Mouse (Mus musculus): Measurements from ENCODE around the gene Txndc9. TPM values are rescaled to one million over a fixed set of nuclear protein-coding genes. Genes with fewer than 3 reads are reported as not detected.

The Txndc9 gene
- total and polyA plus RNA-seq, 3 experiments: 65.5 to 102 (median 74.6) TPM

DNA sequence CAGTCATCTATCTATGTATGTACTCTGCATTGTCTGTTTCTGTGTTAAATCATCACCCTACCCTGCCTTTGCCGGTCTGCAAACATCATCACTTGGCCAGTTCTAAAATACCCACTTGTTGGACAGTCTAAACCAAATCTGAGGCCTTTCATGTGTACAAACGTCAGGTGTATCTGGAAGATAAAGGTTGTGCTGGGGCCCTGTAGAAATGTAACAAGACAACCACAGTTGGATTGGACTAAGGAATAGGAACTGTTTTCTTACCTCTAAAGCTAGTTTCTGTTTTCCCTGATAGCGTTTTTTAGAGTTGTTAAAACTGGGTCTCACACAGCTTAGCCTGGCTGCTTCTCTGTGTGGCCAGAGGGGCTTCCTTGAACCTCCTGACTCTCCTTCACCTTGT, 1.9 kb upstream of the Txndc9 start (continued):
- TF ChIP-seq HCFC1 (IDR thresholded peaks at IDR 0.05; ENCODE audit: low read depth, low read length): no peak
- TF ChIP-seq TBP (IDR thresholded peaks at IDR 0.05; ENCODE audit: low read depth, low read length): no peak
- TF ChIP-seq TCF12 (IDR thresholded peaks at IDR 0.05; ENCODE audit: low read depth, low read length): peak; percentile 86
- peak; percentile 72; the same call in 1 of the 2 replicates for TF ChIP-seq RCOR1 (IDR thresholded peaks at IDR 0.05; ENCODE audit: low read depth, low read length)
- no peak for TF ChIP-seq JUND (IDR thresholded peaks at IDR 0.05; ENCODE audit: low read depth, low read length)
- TF ChIP-seq ZKSCAN1 (IDR thresholded peaks at IDR 0.05; ENCODE audit: low read depth, low read length): no peak
- no peak for TF ChIP-seq MAFK (IDR thresholded peaks at IDR 0.05; ENCODE audit: borderline replicate concordance, low read depth, low read length)
- no peak for TF ChIP-seq ZMIZ1 (IDR thresholded peaks at IDR 0.05; ENCODE audit: low read depth, low read length)
- TF ChIP-seq E2F4 (IDR thresholded peaks at IDR 0.05; ENCODE audit: borderline replicate concordance, low read depth, low read length): no peak
- TF ChIP-seq MYB (IDR thresholded peaks at IDR 0.05; ENCODE audit: low read depth, low read length): no peak
- no peak for TF ChIP-seq SMC3 (IDR thresholded peaks at IDR 0.05; ENCODE audit: low read depth, low read length)
- TF ChIP-seq UBTF (IDR thresholded peaks at IDR 0.05; ENCODE audit: borderline replicate concordance, insufficient read depth, low read depth, low read length): no peak
- TF ChIP-seq MAX (IDR thresholded peaks at IDR 0.05; ENCODE audit: low read length): no peak
- TF ChIP-seq MXI1 (IDR thresholded peaks at IDR 0.05; ENCODE audit: low read depth, low read length): peak; percentile 63; the same call in 1 of the 2 replicates
- TF ChIP-seq MAZ (IDR thresholded peaks at IDR 0.05; ENCODE audit: low read depth, low read length): no peak
- TF ChIP-seq ZC3H11A (IDR thresholded peaks at IDR 0.05; ENCODE audit: low read depth, low read length): no peak
- no peak for TF ChIP-seq MEF2A (IDR thresholded peaks at IDR 0.05; ENCODE audit: extremely low read depth, insufficient replicate concordance, low read depth, low read length, poor library complexity, severe bottlenecking)
- peak; percentile 56; the same call in 1 of the 2 replicates for TF ChIP-seq SIN3A (IDR thresholded peaks at IDR 0.05; ENCODE audit: low read length)

DNA sequence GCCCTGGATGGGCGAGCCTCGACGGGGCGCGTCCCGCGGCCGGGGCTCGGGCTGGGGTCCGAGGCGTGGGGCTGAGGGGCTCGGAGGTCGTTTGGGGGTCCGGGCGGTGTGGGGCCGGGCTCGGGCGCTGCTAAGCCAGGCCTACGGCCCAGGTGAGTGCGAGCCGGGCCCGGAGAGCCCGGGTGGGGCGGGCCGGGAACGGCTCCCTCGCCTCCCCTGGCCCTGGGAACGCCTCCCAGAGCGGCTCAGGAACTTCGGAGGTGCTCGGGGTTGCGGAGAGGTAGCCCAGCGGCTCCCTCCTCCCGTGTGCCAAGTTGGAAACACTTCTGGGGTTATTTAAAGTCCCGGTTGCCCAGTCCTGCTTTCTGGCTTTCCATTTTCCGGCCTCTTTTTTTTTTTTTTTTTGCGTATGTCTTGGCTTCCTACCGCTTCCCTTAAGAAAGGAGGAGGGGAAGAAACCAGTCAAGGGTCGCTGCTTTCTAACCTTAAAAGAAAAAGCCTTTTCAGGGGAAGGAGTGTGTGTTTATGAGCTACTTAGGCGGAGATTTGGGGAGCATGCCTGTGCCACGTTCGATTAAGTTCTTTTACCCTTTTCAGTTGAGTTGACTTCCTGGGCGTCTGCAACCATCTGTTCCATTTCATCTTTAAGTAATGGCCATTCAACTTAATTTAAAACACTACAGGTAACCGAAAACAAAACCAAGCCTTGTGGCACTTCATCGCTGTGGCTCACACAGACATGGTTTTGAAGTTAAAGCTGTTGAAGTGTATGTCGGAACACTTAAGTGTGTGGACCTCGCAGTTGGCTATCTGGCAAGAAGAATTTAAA, 892 bp upstream of the Txndc9 start:
- no peaks in the 10 kb centered on the region for H3K9me3 ChIP-seq (replicated peaks; ENCODE audit: insufficient read depth, low read length)
- no peaks in the 10 kb centered on the region for H3K27me3 ChIP-seq (ENCODE audit: control insufficient read depth in 1 of 2, insufficient read depth in 2 of 2, low read length in 2 of 2)
- H3K36me3 ChIP-seq (ENCODE audit: control insufficient read depth in 1 of 2, insufficient read depth in 2 of 2, low read length in 2 of 2): peaks cover 9 to 37% of the 10 kb centered on the region in 2 experiments
- DNase-seq (ENCODE audit: low read depth, low spot score): peak; percentile 54
- H3K79me2 ChIP-seq (ENCODE audit: control insufficient read depth, insufficient read depth, low read length, poor library complexity): peaks cover 58% of the 10 kb centered on the region
- H3K4me1 ChIP-seq (ENCODE audit: control insufficient read depth in 1 of 2, insufficient read depth in 2 of 2, low read length in 2 of 2): peaks cover 26% of the 10 kb centered on the region in 2 experiments
- peak overlapping the region; percentile 98 for H3K27ac ChIP-seq (ENCODE audit: control insufficient read depth, low read depth, low read length)
- H3K9ac ChIP-seq (ENCODE audit: control insufficient read depth, low read depth, low read length, poor library complexity, severe bottlenecking): peak overlapping the region; percentile 100
- peak overlapping the region; percentile 82 to 98 for H3K4me3 ChIP-seq (ENCODE audit: control insufficient read depth in 1 of 2, insufficient read depth in 1 of 2, low read depth in 2 of 2, low read length in 2 of 2)
- TF ChIP-seq KAT2A (conservative IDR thresholded peaks at IDR 0.05; ENCODE audit: low read depth, low read length): no peak
- TF ChIP-seq MAX (IDR thresholded peaks at IDR 0.05; ENCODE audit: low read length): no peak
- TF ChIP-seq UBTF (IDR thresholded peaks at IDR 0.05; ENCODE audit: borderline replicate concordance, insufficient read depth, low read depth, low read length): peak; percentile 2; the same call in 1 of the 2 replicates
- TF ChIP-seq NELFE (IDR thresholded peaks at IDR 0.05; ENCODE audit: low read depth, low read length): no peak
- no peak for TF ChIP-seq NRF1 (IDR thresholded peaks at IDR 0.05; ENCODE audit: insufficient read depth, low read depth, low read length, poor library complexity, severe bottlenecking)
- no peak for TF ChIP-seq MYC (IDR thresholded peaks at IDR 0.05; ENCODE audit: low read depth, low read length)
- TF ChIP-seq POLR2AphosphoS5 (IDR thresholded peaks at IDR 0.05; ENCODE audit: borderline replicate concordance, low read depth, low read length): no peak
- no peak for TF ChIP-seq ZMIZ1 (IDR thresholded peaks at IDR 0.05; ENCODE audit: low read depth, low read length)
- TF ChIP-seq GATA1 (IDR thresholded peaks at IDR 0.05; ENCODE audit: low read depth, low read length): no peak
- no peak for TF ChIP-seq EP300 (IDR thresholded peaks at IDR 0.05; ENCODE audit: low read depth in 1 of 2, low read length in 2 of 2)
- no peak for TF ChIP-seq E2F4 (IDR thresholded peaks at IDR 0.05; ENCODE audit: borderline replicate concordance, low read depth, low read length)
- 0 out of 2 replicates have a peak, but pooled peaks have one; percentile 23 for TF ChIP-seq CHD1 (IDR thresholded peaks at IDR 0.05; ENCODE audit: low read depth, low read length)
- no peak for TF ChIP-seq RCOR1 (IDR thresholded peaks at IDR 0.05; ENCODE audit: low read depth, low read length)
- no peak for TF ChIP-seq JUND (IDR thresholded peaks at IDR 0.05; ENCODE audit: low read depth, low read length)
- no peak for TF ChIP-seq ZKSCAN1 (IDR thresholded peaks at IDR 0.05; ENCODE audit: low read depth, low read length)
- no peak for TF ChIP-seq CTCF (IDR thresholded peaks at IDR 0.05 in 2 of 3, conservative IDR thresholded peaks at IDR 0.05 in 1 of 3; ENCODE audit: control insufficient read depth in 1 of 3, insufficient read depth in 1 of 3, low read depth in 2 of 3, low read length in 3 of 3, poor library complexity in 1 of 3, severe bottlenecking in 1 of 3)
- no peak for TF ChIP-seq HCFC1 (IDR thresholded peaks at IDR 0.05; ENCODE audit: low read depth, low read length)
- peak; percentile 68 for TF ChIP-seq ZNF384 (IDR thresholded peaks at IDR 0.05; ENCODE audit: low read depth, low read length)
- TF ChIP-seq TCF12 (IDR thresholded peaks at IDR 0.05; ENCODE audit: low read depth, low read length): no peak
- TF ChIP-seq SIN3A (IDR thresholded peaks at IDR 0.05; ENCODE audit: low read length): no peak
- TF ChIP-seq MEF2A (IDR thresholded peaks at IDR 0.05; ENCODE audit: extremely low read depth, insufficient replicate concordance, low read depth, low read length, poor library complexity, severe bottlenecking): no peak
- 0 out of 2 replicates have a peak, but pooled peaks have one; percentile 13 for TF ChIP-seq TBP (IDR thresholded peaks at IDR 0.05; ENCODE audit: low read depth, low read length)
- TF ChIP-seq ELF1 (IDR thresholded peaks at IDR 0.05; ENCODE audit: low read depth, low read length): no peak
- no peak for TF ChIP-seq GABPA (IDR thresholded peaks at IDR 0.05; ENCODE audit: low read depth, low read length)

Measured in MEL (cell line).